Mouse (Mus musculus) heart, adult 10 weeks (tissue): ENCODE measurements around the gene Ets2. TPM values are rescaled to one million over a fixed set of nuclear protein-coding genes. Genes with fewer than 3 reads are reported as not detected.

Experiments used
- polyA plus RNA-seq: library from polyadenylated mRNA; stranded (reverse); fragments of 350-450 nt; fragmentation: Illumina TruSeq; extraction: RNeasy Lipid Tissue Mini Kit (QIAGEN cat#74804); gene quantifications from one replicate; pipeline ENCODE4 v1.2.3, GENCODE M21; 2014; ENCODE audit warnings: low read depth, low replicate concordance

Gene Ets2
- polyA plus RNA-seq = 58.1 TPM

GRCm38 (mm10) chr16:95701802-95702561 lies at the start of gene Ets2:
Ets2 (plus strand) TSS chr16:95702075.

Other genes starting within 250 kb of the Ets2 start
- gene Erg, start 115.5 kb upstream of the Ets2 start, polyA plus RNA-seq = 16.8 TPM